Mouse (Mus musculus) lung, postnatal 0 days (tissue): ENCODE measurements around the gene Hist3h2a. TPM values are rescaled to one million over a fixed set of nuclear protein-coding genes. Genes with fewer than 3 reads are reported as not detected.

Experiments
- ATAC-seq: fragments of 200-750 bp; cut with Nextera tagmentation; 2 replicates; pipeline ENCODE4 v1.8.0; 2017; ENCODE audit warnings: moderate library complexity
- DNase-seq: peaks from one replicate; pipeline ENCODE4 v3.0.0-alpha.2; 2016; ENCODE audit warnings: low spot score
- H3K27ac ChIP-seq: fragments of 300-500 bp; sonication (generic); 2 replicates; pipeline ENCODE4 v1.5.1; 2014; ENCODE audit warnings: antibody characterized with exemption, mild to moderate bottlenecking, low read length, mixed read lengths
- H3K27me3 ChIP-seq: fragments of 300-500 bp; sonication (generic); replicated peaks from 2 replicates; pipeline ENCODE4 v1.6.1; 2014; ENCODE audit warnings: low read length, mixed read lengths; ENCODE audit not compliant: insufficient read depth
- H3K36me3 ChIP-seq: fragments of 300-500 bp; sonication (generic); 2 replicates; pipeline ENCODE4 v1.6.1; 2014; ENCODE audit warnings: low read length, mixed read lengths; ENCODE audit not compliant: insufficient read depth
- H3K4me1 ChIP-seq: fragments of 300-500 bp; sonication (generic); 2 replicates; pipeline ENCODE4 v1.6.1; 2014; ENCODE audit warnings: antibody characterized with exemption, low read depth, low read length, mixed read lengths; ENCODE audit not compliant: insufficient read depth
- H3K4me2 ChIP-seq: fragments of 300-500 bp; sonication (generic); replicated peaks from 2 replicates; pipeline ENCODE4 v1.6.1; 2014; ENCODE audit warnings: low read depth, mild to moderate bottlenecking, low read length, moderate library complexity, mixed read lengths
- H3K4me3 ChIP-seq: fragments of 300-500 bp; sonication (generic); 2 replicates; pipeline ENCODE4 v1.5.1; 2014; ENCODE audit warnings: low read depth, low read length
- H3K9ac ChIP-seq: fragments of 300-500 bp; sonication (generic); replicated peaks from 2 replicates; pipeline ENCODE4 v1.6.1; 2014; ENCODE audit warnings: low read depth, mild to moderate bottlenecking
- H3K9me3 ChIP-seq: fragments of 300-500 bp; sonication (generic); 2 replicates; pipeline ENCODE4 v1.6.1; 2016; ENCODE audit warnings: low read length, mixed read lengths
- CTCF ChIP-seq: IDR thresholded peaks from 2 replicates; pipeline ENCODE4 v1.5.1; 2016; ENCODE audit warnings: antibody characterized with exemption, mild to moderate bottlenecking
- EP300 ChIP-seq: IDR thresholded peaks from 2 replicates; pipeline ENCODE4 v1.6.1; 2016; ENCODE audit warnings: antibody characterized with exemption, mild to moderate bottlenecking, control low read depth
- WGBS: fragments of 180-500 bp; shearing (Covaris S2); extraction: QIAGEN DNeasy Blood & Tissue Kit; methylation state at CpG from one replicate; pipeline ENCODE4 v1.1.7; 2014; 5-methylcytosine and 5-hydroxymethylcytosine counted together
- polyA plus RNA-seq: library from polyadenylated mRNA; unstranded; fragments of >200 nt; fragmentation: Nextera tagmentation; extraction: Ambion mirVana; gene quantifications from 2 replicates; pipeline ENCODE4 v1.2.1, GENCODE M21; 2015

Hist3h2a gene
- polyA plus RNA-seq, 1 experiment from 2014 or later = 21.6 TPM

- H3K9ac ChIP-seq = no peak overlapping the region
- no peaks in the 10 kb centered on the region for H3K36me3 ChIP-seq
- no peak overlapping the region for H3K4me3 ChIP-seq
- H3K4me2 ChIP-seq = no peak overlapping the region
- DNase-seq = no peak
- no peaks in the 10 kb centered on the region for H3K27me3 ChIP-seq
- no peak for ATAC-seq
- no peaks in the 10 kb centered on the region for H3K9me3 ChIP-seq
- WGBS = 51% methylated on average over 8 of the region's 8 CpGs
- peaks cover 8% of the 10 kb centered on the region for H3K4me1 ChIP-seq
- TF ChIP-seq EP300 (no peak), CTCF (no peak)
- peak overlapping the region; percentile 72 for H3K27ac ChIP-seq
Observed at GRCm38 (mm10) chr11:58969027-58969426, 14.5 kb downstream of the Hist3h2a start.

GRCm38 (mm10) chr11:58969659-58970058 is 15.2 kb downstream of the Hist3h2a start:
- Histone ChIP-seq H3K9me3 (no peaks in the 10 kb centered on the region), H3K36me3 (no peaks in the 10 kb centered on the region), H3K4me3 (no peak overlapping the region), H3K27ac (peak overlapping the region; percentile 72), H3K27me3 (no peaks in the 10 kb centered on the region), H3K4me1 (peaks cover 8% of the 10 kb centered on the region), H3K4me2 (no peak overlapping the region), H3K9ac (no peak overlapping the region)
- peak; percentile 94 for ATAC-seq
- 51% methylated on average over 6 of the region's 6 CpGs for WGBS
- no peak for TF ChIP-seq EP300
- TF ChIP-seq CTCF = no peak
- DNase-seq = peak; percentile 90

DNA sequence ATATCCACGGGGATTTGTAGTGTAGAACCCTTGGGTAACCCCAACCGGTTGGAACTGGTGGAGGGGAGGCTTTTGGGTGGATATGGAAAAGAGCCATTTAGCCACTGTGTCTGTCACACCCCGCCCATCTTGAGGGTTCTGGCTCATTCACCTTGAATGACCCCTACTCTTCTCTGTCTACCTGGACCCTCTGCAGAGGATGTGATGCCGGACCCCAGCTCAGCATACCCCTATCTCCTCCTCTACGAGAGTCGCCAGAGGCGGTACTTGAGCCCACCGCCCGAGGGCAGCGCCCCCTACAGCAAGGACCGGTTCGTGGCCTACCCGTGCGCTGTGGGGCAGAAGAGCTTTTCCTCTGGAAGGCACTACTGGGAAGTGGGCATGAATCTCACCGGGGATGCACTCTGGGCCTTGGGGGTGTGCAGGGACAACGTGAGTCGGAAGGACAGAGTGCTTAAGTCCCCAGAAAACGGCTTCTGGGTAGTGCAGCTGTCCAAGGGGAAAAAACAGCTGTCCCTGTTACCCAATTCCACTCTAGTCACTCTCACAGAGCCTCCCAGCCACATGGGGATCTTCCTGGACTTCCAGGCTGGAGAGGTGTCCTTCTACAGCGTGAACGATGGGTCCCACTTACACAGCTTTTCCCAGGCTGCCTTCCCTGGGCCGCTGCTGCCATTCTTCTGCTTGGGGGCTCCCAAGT is 16.5 kb downstream of the Hist3h2a start:
- H3K36me3 ChIP-seq = no peaks in the 10 kb centered on the region
- ATAC-seq (no peak), DNase-seq (no peak)
- no peak overlapping the region for H3K27ac ChIP-seq
- 82% methylated on average over 21 of the region's 21 CpGs for WGBS
- peaks cover 8% of the 10 kb centered on the region for H3K4me1 ChIP-seq
- no peak overlapping the region for H3K9ac ChIP-seq
- no peaks in the 10 kb centered on the region for H3K27me3 ChIP-seq
- H3K4me2 ChIP-seq = no peak overlapping the region
- no peaks in the 10 kb centered on the region for H3K9me3 ChIP-seq
- no peak for TF ChIP-seq EP300
- TF ChIP-seq CTCF = 0 out of 2 replicates have a peak, but pooled peaks have one; percentile 11
- no peak overlapping the region for H3K4me3 ChIP-seq

- Histone ChIP-seq H3K9me3 (no peaks in the 10 kb centered on the region), H3K4me2 (no peak overlapping the region), H3K4me1 (peaks cover 8% of the 10 kb centered on the region), H3K27me3 (no peaks in the 10 kb centered on the region), H3K27ac (no peak overlapping the region), H3K4me3 (no peak overlapping the region), H3K9ac (no peak overlapping the region), H3K36me3 (no peaks in the 10 kb centered on the region)
- DNase-seq (no peak), ATAC-seq (no peak)
- 95% methylated on average over 3 of the region's 3 CpGs for WGBS
- TF ChIP-seq CTCF (no peak), EP300 (no peak)
Observed at GRCm38 (mm10) chr11:58971796-58972195, 17.3 kb downstream of the Hist3h2a start.

- H3K9me3 ChIP-seq = no peaks in the 10 kb centered on the region
- DNase-seq (no peak), ATAC-seq (no peak)
- TF ChIP-seq CTCF = no peak
- no peak for TF ChIP-seq EP300
- H3K27me3 ChIP-seq = no peaks in the 10 kb centered on the region
- WGBS = 95% methylated on average over 3 of the region's 3 CpGs
- H3K4me2 ChIP-seq = no peak overlapping the region
- no peak overlapping the region for H3K9ac ChIP-seq
- H3K27ac ChIP-seq = no peak overlapping the region
- no peak overlapping the region for H3K4me3 ChIP-seq
- peaks cover 14% of the 10 kb centered on the region for H3K4me1 ChIP-seq
- H3K36me3 ChIP-seq = no peaks in the 10 kb centered on the region
Observed at GRCm38 (mm10) chr11:58974414-58974813, 19.9 kb downstream of the Hist3h2a start.

- Histone ChIP-seq H3K27me3 (no peaks in the 10 kb centered on the region), H3K36me3 (0 out of 2 replicates have a peak, but pooled peaks cover under 1% of the 10 kb centered on the region), H3K4me2 (peak overlapping the region; percentile 92), H3K9me3 (no peaks in the 10 kb centered on the region), H3K4me1 (peaks cover 22% of the 10 kb centered on the region), H3K4me3 (peak overlapping the region; percentile 94), H3K9ac (peak overlapping the region; percentile 79), H3K27ac (peak overlapping the region; percentile 89)
- DNase-seq = no peak
- TF ChIP-seq EP300 (no peak), CTCF (no peak)
- WGBS = under 1% methylated on average over 29 of the region's 29 CpGs
- ATAC-seq = 0 out of 2 replicates have a peak, but pooled peaks have one; percentile 15
Observed at GRCm38 (mm10) chr11:58977150-58977549, 22.7 kb downstream of the Hist3h2a start.
